24 mouse cellular contexts compared by ENCODE assay signal in the genomic region with DNA sequence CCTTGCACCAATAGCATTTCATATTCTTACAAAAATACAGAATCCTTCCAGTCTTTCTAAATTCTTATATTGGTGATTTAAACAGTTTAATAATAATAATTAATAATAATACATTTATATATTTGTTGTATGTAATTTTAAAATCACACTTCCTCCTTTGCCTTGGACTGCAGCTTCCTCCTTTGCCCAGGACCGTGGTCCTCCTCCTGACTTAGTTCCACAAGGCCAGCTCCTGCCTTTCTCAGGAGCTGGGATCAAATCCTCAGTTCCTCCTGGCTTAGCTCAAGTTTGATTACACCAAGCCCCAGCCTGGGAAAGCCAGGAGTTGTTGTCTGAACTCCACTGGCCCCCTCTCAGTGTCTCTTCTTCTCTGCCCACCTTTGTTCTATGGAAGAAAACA. TPM values are rescaled to one million over a fixed set of nuclear protein-coding genes. Genes with fewer than 3 reads are reported as not detected.
DNase-seq lines count a peak whose midpoint lies in the region; ATAC-seq lines count a peak whose summit lies in the region.
"Had no signal": no experiment of that assay in that cellular context is flagged by ENCODE, and none has a peak within 500 bp of the region (broad histone marks: within the 10 kb centered on the region; RNA-seq: fewer than 3 reads in every experiment).

No protein-coding gene starts in this region.

- 95% methylated on average over 1 of the region's 1 CpGs for WGBS in hindbrain, embryonic 11.5 days

- no peak overlapping the region for H3K4me2 ChIP-seq in hindbrain, embryonic 11.5 days (replicated peaks; ENCODE audit: low read depth, low read length)

- H3K36me3 ChIP-seq in hindbrain, embryonic 11.5 days (ENCODE audit: control insufficient read depth, insufficient read depth, low read length), result no peaks in the 10 kb centered on the region
- H3K36me3 ChIP-seq: G1E had no signal

- no peak overlapping the region for H3K27ac ChIP-seq in hindbrain, embryonic 11.5 days (ENCODE audit: low read depth, low read length)

- H3K4me1 ChIP-seq in hindbrain, embryonic 11.5 days (replicated peaks; ENCODE audit: control insufficient read depth, insufficient read depth, low read length), result no peaks in the 10 kb centered on the region

- H3K27me3 ChIP-seq in hindbrain, embryonic 11.5 days (ENCODE audit: control insufficient read depth, insufficient read depth, low read length), result no peaks in the 10 kb centered on the region
- H3K27me3 ChIP-seq: CH12.LX had no signal

- H3K4me3 ChIP-seq in hindbrain, embryonic 11.5 days (ENCODE audit: low read depth, low read length), result no peak overlapping the region

- no peaks in the 10 kb centered on the region for H3K9me3 ChIP-seq in hindbrain, embryonic 11.5 days (ENCODE audit: control insufficient read depth, low read length)
- H3K9me3 ChIP-seq: G1E had no signal

- ATAC-seq in granulocyte monocyte progenitor cell, adult 5-6 weeks (replicated peaks; ENCODE audit: poor library complexity, severe bottlenecking), result peak; percentile 52
- peak; percentile 59 for ATAC-seq in megakaryocyte, adult 5-6 weeks (ENCODE audit: poor library complexity, severe bottlenecking)
- ATAC-seq in megakaryocyte progenitor cell, adult 5-6 weeks (replicated peaks; ENCODE audit: poor library complexity), result peak; percentile 43
- no peak for ATAC-seq in hindbrain, embryonic 11.5 days (ENCODE audit: low FRiP score)
- ATAC-seq: activated CD4-positive, CD25-positive, alpha-beta regulatory T cell, adult 4 months; CD4-positive, CD25-positive, alpha-beta regulatory T cell, adult 4 months; Patski had no signal

- H3K9ac ChIP-seq in hindbrain, embryonic 11.5 days (ENCODE audit: low read depth, low read length), result no peak overlapping the region

- no peak for DNase-seq in right cerebral cortex, postnatal 36 days (ENCODE audit: low spot score in 2 of 2)
- no peak for DNase-seq in hindbrain, embryonic 11.5 days (ENCODE audit: low spot score)
- no peak for DNase-seq in retina, postnatal 1 day
- DNase-seq: adrenal gland, adult 2 months; adrenal gland, adult 8-10 months; adrenal gland, postnatal 10 days; adrenal gland, postnatal 14 days; adrenal gland, postnatal 25 days; adrenal gland, postnatal 36 days; B cell, adult 2 months; cerebellum, adult 11 months; cerebellum, adult 11-12 months; cerebellum, adult 18-20 months had no signal

RNA-seq across cellular contexts. Expression of gene Egfem1, which starts 25.3 kb away (rescaled TPM):
- total RNA-seq in granulocyte monocyte progenitor cell, adult 5-6 weeks (2014; fragmentation: Nextera tagmentation), result not detected in 2 replicates
- total RNA-seq in granulocyte monocyte progenitor cell, adult 5-6 weeks (2017), result not detected in 2 replicates
- total RNA-seq in megakaryocyte, adult 5-6 weeks (2015), result not detected in 2 replicates
- not detected in 2 replicates for total RNA-seq in megakaryocyte, adult 5-6 weeks (2017)
- not detected in 2 replicates for total RNA-seq in megakaryocyte progenitor cell, adult 5-6 weeks (2015)
- total RNA-seq in megakaryocyte progenitor cell, adult 5-6 weeks (2017), result 0.25 TPM in 1 of 2 replicates, not detected in the other
- 3.6 and 4.5 TPM in 2 replicates for polyA plus RNA-seq in hindbrain, embryonic 11.5 days (2014; fragmentation: Nextera tagmentation; extraction: Ambion mirVana)
- total RNA-seq: adrenal gland, adult 18-20 months; adrenal gland, adult 2 months; CH12.LX; MEL had no signal
- polyA plus RNA-seq: activated CD4-positive, CD25-positive, alpha-beta regulatory T cell, adult 4 months; C2C12; CD4-positive, CD25-positive, alpha-beta regulatory T cell, adult 4 months; G1E; Patski had no signal
